Mouse (Mus musculus) heart, postnatal 0 days (tissue): ENCODE results near the gene Nup210. TPM values are rescaled to one million over a fixed set of nuclear protein-coding genes. Genes with fewer than 3 reads are reported as not detected.
"Not testable (repeated sequence)": the region's sequence is repeated elsewhere in the genome, so short reads cannot be mapped to it uniquely, and the experiment has no call there.

Source experiments
- ATAC-seq: fragments of 200-750 bp; cut with Nextera tagmentation; 2 replicates; pipeline ENCODE4 v1.8.0; 2017; ENCODE audit warnings: low read depth, moderate number of reproducible peaks, moderate library complexity; ENCODE audit not compliant: insufficient read depth
- DNase-seq: peaks from one replicate; pipeline ENCODE4 v3.0.0-alpha.2; 2016; ENCODE audit warnings: low spot score
- H3K27ac ChIP-seq: fragments of 300-500 bp; sonication (generic); 2 replicates; pipeline ENCODE4 v1.5.1; 2014; ENCODE audit warnings: low read depth, mild to moderate bottlenecking
- H3K27me3 ChIP-seq: fragments of 300-500 bp; sonication (generic); 2 replicates; pipeline ENCODE4 v1.6.1; 2014; ENCODE audit warnings: low read length, mixed read lengths; ENCODE audit not compliant: control insufficient read depth, insufficient read depth
- H3K36me3 ChIP-seq: fragments of 300-500 bp; sonication (generic); replicated peaks from 2 replicates; pipeline ENCODE4 v1.6.1; 2014; ENCODE audit warnings: low read length, mixed read lengths; ENCODE audit not compliant: control insufficient read depth, insufficient read depth
- H3K4me1 ChIP-seq: fragments of 300-500 bp; sonication (generic); 2 replicates; pipeline ENCODE4 v1.6.1; 2014; ENCODE audit warnings: antibody characterized with exemption; ENCODE audit not compliant: control insufficient read depth, insufficient read depth
- H3K4me2 ChIP-seq: fragments of 300-500 bp; sonication (generic); 2 replicates; pipeline ENCODE4 v1.6.1; 2014; ENCODE audit warnings: low read depth, mild to moderate bottlenecking, low read length, moderate library complexity
- H3K4me3 ChIP-seq: fragments of 300-500 bp; sonication (generic); 2 replicates; pipeline ENCODE4 v1.5.1; 2014; ENCODE audit warnings: low read depth, low read length
- H3K9ac ChIP-seq: fragments of 300-500 bp; sonication (generic); replicated peaks from 2 replicates; pipeline ENCODE4 v1.6.1; 2014; ENCODE audit warnings: low read depth, low read length, mixed read lengths
- H3K9me3 ChIP-seq: fragments of 300-500 bp; sonication (generic); replicated peaks from 2 replicates; pipeline ENCODE4 v1.6.1; 2016; ENCODE audit warnings: low read length; ENCODE audit not compliant: control insufficient read depth
- CTCF ChIP-seq: IDR thresholded peaks from 2 replicates; pipeline ENCODE4 v1.5.1; 2016; ENCODE audit warnings: antibody characterized with exemption, control low read depth, low read depth
- EP300 ChIP-seq: IDR thresholded peaks from 2 replicates; pipeline ENCODE4 v1.6.1; 2016; ENCODE audit warnings: antibody characterized with exemption, low read depth
- WGBS: fragments of 180-500 bp; shearing (Covaris S2); extraction: QIAGEN DNeasy Blood & Tissue Kit; methylation state at CpG from one replicate; pipeline ENCODE4 v1.1.7; 2014; 5-methylcytosine and 5-hydroxymethylcytosine counted together
- polyA plus RNA-seq: library from polyadenylated mRNA; unstranded; fragments of >200 nt; fragmentation: Nextera tagmentation; extraction: Ambion mirVana; gene quantifications from 2 replicates; pipeline ENCODE4 v1.2.1, GENCODE M21; 2015
- total RNA-seq: library from RNA; depleted of rRNA; stranded (reverse); fragments of >200 nt; gene quantifications from 2 replicates; pipeline ENCODE4 v1.2.3, GENCODE M21; 2014; ENCODE audit warnings: low replicate concordance

The Nup210 gene
- total and polyA plus RNA-seq, 2 experiments from 2014 or later = 1.6 to 13.4 TPM

GRCm38 (mm10) chr6:91124286-91125227 lies 7.9 kb upstream of the Nup210 start:
- Histone ChIP-seq H3K9me3 (no peaks in the 10 kb centered on the region), H3K9ac (no peak overlapping the region), H3K4me3 (no peak overlapping the region), H3K4me2 (no peak overlapping the region), H3K36me3 (no peaks in the 10 kb centered on the region), H3K27ac (peak overlapping the region; percentile 60; the same call in 1 of the 2 replicates), H3K4me1 (peaks cover 19% of the 10 kb centered on the region), H3K27me3 (no peaks in the 10 kb centered on the region)
- no peak for TF ChIP-seq CTCF
- TF ChIP-seq EP300 = no peak
- 33% methylated on average over 7 of the region's 7 CpGs for WGBS
- ATAC-seq (no peak), DNase-seq (no peak)

GRCm38 (mm10) chr6:91123453-91123852 lies 6.8 kb upstream of the Nup210 start:
- Histone ChIP-seq H3K36me3 (no peaks in the 10 kb centered on the region), H3K9ac (no peak overlapping the region), H3K4me3 (no peak overlapping the region), H3K27ac (no peak overlapping the region), H3K4me1 (peaks cover 19% of the 10 kb centered on the region), H3K4me2 (no peak overlapping the region), H3K9me3 (no peaks in the 10 kb centered on the region), H3K27me3 (no peaks in the 10 kb centered on the region)
- TF ChIP-seq CTCF (no peak), EP300 (no peak)
- no peak for ATAC-seq
- DNase-seq = no peak
- 73% methylated on average over 3 of the region's 3 CpGs for WGBS

GRCm38 (mm10) chr6:91121089-91121488 lies 4.5 kb upstream of the Nup210 start:
- ATAC-seq = not testable (repeated sequence)

GRCm38 (mm10) chr6:91120206-91120605 lies 3.6 kb upstream of the Nup210 start:
- Histone ChIP-seq H3K4me1 (peaks cover 29% of the 10 kb centered on the region), H3K9ac (no peak overlapping the region), H3K4me3 (no peak overlapping the region), H3K9me3 (no peaks in the 10 kb centered on the region), H3K27ac (no peak overlapping the region), H3K4me2 (no peak overlapping the region), H3K36me3 (no peaks in the 10 kb centered on the region), H3K27me3 (no peaks in the 10 kb centered on the region)
- no peak for DNase-seq
- WGBS = 72% methylated on average over 2 of the region's 2 CpGs
- no peak for ATAC-seq
- no peak for TF ChIP-seq CTCF
- TF ChIP-seq EP300 = no peak

More at GRCm38 (mm10) chr6:91121089-91121488, 4.5 kb upstream of the Nup210 start:
- H3K4me3 ChIP-seq, H3K9me3 ChIP-seq, H3K9ac ChIP-seq, H3K36me3 ChIP-seq, DNase-seq, H3K4me2 ChIP-seq, H3K27ac ChIP-seq, H3K27me3 ChIP-seq: not testable (repeated sequence)
- 93% methylated on average over 7 of the region's 7 CpGs for WGBS
- peaks cover 27% of the 10 kb centered on the region for H3K4me1 ChIP-seq

GRCm38 (mm10) chr6:91118526-91118925 lies 1.9 kb upstream of the Nup210 start:
- DNase-seq (no peak), ATAC-seq (no peak)
- H3K4me1 ChIP-seq = peaks cover 16% of the 10 kb centered on the region; the same call in 1 of the 2 replicates

More at GRCm38 (mm10) chr6:91118526-91118925, 1.9 kb upstream of the Nup210 start:
- H3K27ac ChIP-seq = no peak overlapping the region
- H3K9me3 ChIP-seq = no peaks in the 10 kb centered on the region
- no peaks in the 10 kb centered on the region for H3K27me3 ChIP-seq
- no peak overlapping the region for H3K4me2 ChIP-seq
- no peak overlapping the region for H3K9ac ChIP-seq
- TF ChIP-seq EP300 (no peak), CTCF (no peak)
- no peaks in the 10 kb centered on the region for H3K36me3 ChIP-seq
- H3K4me3 ChIP-seq = no peak overlapping the region
